Mouse (Mus musculus) lung, postnatal 0 days (tissue): ENCODE data around the gene Olfr148.

Experiments
- CTCF ChIP-seq: IDR thresholded peaks from 2 replicates; pipeline ENCODE4 v1.5.1; 2016; ENCODE audit warnings: antibody characterized with exemption, mild to moderate bottlenecking
- EP300 ChIP-seq: IDR thresholded peaks from 2 replicates; pipeline ENCODE4 v1.6.1; 2016; ENCODE audit warnings: antibody characterized with exemption, mild to moderate bottlenecking, control low read depth

DNA sequence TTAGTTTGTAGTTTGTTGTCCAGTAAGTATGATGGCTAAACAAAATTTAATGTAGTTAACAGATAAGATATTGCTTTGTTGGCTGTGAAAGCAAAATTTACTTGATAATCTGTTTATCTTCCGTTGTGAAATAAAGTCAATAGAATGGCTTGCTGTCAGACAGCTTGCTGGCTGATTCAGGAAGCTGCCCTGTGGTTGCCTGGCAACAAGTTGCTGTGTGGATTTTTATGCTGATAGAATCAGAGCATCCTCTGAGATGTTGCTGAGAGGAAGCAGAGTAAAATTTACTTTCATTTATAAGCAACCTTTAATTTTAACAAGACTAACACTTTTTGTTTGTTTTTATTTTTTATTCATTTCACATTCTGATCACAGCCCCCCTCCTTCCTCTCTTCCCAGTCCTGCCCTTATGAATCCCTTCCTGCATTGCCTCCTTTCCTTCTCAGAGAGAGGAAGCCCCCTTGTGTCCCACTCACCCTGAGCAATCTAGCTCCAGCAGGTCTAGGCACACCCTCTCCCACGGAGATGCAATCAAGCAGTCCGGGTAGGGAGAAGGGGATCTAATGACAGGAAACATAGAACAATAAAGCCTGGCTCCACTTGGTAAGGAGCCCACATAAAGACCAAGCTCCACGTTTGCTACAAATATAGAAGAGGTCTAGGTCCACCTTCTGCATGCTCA is 23.6 kb downstream of the Olfr148 start:
- no peak for TF ChIP-seq CTCF
- TF ChIP-seq EP300 = no peak
